Mouse (Mus musculus) neutrophil, adult 5-6 weeks (primary cell): ENCODE results near the gene Matk. TPM values are rescaled to one million over a fixed set of nuclear protein-coding genes. Genes with fewer than 3 reads are reported as not detected.
"Not testable (repeated sequence)": the region's sequence is repeated elsewhere in the genome, so short reads cannot be mapped to it uniquely, and the experiment has no call there.

Source experiments
- ATAC-seq: fragments of 151-379, 151-347 bp; 2 replicates; pipeline ENCODE4 v1.8.0; 2017; ENCODE audit warnings: mild to moderate bottlenecking, moderate TSS enrichment; ENCODE audit not compliant: insufficient number of reproducible peaks, poor library complexity, low FRiP score, severe bottlenecking; ENCODE audit errors: extremely low read depth
- total RNA-seq: library from RNA; stranded (forward); fragments of 200-1000 nt; gene quantifications from 2 replicates; pipeline ENCODE4 v1.2.3, GENCODE M21; 2017

The Matk gene
- 9.1 and 12.3 TPM in 2 replicates for total RNA-seq

- ATAC-seq: 0 out of 2 replicates have a peak, but pooled peaks have one; percentile 23
These were observed at the start of gene Matk for GRCm38 (mm10) chr10:81252424-81253419. Gene Matk (plus strand): TSS chr10:81252935.

DNA sequence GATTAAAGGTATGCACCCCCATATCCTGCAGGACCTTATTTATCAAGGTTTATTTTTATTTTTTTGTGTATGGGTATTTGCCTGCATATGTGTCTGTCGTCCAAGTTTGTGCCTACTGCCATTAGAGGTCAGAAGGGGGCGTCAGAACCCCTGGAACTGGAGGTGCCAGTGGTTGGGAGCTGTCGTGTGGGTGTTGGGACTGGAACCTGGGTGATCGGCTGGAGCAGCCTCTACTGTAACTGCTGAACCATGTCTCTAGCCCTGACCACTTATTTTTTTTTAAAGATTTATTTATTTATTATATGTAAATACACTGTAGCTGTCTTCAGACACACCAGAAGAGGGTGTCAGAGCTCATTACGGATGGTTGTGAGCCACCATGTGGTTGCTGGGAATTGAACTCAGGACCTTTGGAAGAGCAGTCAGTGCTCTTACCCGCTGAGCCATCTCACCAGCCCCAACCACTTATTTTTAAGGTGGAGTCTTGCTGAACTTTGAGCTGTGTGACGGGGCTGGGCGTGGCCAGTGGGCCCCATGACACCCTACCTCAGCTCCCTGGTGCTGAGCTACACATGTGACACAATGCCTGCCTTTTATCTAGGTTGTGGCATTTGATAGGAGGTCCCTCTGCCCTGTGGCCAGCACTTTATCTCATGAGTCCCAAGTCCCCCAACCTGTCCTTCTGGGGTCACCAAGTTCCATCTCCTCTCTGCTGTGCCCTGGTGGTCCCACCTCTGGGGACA is 49.6 kb upstream of the Matk start:
- ATAC-seq: no peak

DNA sequence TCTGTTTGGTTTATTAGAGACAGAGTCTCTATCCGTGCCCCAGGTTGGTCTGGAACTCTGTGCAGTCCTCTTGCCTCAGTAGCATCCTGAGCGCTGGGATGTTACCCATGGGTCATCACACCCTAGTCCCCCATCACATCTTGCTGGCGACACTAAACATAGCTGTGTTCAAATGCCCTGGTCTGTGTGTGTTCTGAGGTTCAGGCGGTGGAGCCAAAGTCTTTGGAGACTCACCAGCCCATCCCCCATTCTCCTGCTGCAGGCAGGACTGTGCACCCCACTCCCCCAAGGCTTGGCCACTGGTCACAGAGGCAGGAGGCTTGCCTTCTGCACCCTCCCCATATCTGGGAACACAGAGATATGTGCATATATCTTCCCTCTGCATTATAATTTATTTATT is 48.6 kb upstream of the Matk start:
- ATAC-seq: no peak

DNA sequence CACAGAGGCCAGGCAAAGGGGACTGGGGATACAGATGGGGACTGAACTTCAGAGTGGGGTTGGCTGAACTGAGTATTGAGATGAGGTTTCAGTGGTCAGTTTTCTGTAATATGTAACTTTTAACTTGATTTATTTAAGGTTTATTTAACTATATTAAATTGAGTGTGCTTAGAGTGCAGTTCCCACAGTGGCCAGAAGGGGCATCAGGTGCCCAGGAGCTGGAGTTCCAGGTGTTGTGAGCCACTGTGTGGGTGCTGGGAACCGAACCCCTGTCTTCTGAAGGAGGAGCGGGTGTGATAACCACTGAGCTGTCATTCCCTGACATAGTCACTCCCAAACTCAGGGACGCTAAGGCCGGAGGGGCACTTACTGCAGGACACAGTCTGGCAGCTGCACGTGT is 42.6 kb upstream of the Matk start:
- no peak for ATAC-seq

DNA sequence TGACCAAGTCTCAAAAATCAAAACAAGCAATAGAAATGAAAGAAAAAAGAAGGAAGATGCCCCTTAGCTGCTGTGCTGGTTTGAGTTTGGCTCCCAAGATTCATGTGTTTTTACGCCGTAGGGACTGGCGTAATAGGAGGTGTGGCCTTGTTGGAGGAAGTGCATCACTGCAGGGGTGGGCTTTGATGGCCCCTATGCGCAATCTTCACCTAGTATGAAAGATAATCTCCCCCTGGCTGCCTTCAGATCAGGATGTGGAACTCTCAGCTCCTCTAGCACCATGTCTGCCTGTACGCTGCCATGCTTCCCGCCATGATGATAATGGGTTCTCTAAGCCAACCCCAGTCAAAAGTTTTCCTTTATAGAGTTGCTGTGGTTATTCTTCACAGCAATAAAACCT is 36.5 kb upstream of the Matk start:
- no peak for ATAC-seq

GRCm38 (mm10) chr10:81216810-81217209 is 35.9 kb upstream of the Matk start:
- ATAC-seq: no peak

- not testable (repeated sequence) for ATAC-seq
These were observed 35.5 kb upstream of the Matk start for GRCm38 (mm10) chr10:81217267-81217666.

DNA sequence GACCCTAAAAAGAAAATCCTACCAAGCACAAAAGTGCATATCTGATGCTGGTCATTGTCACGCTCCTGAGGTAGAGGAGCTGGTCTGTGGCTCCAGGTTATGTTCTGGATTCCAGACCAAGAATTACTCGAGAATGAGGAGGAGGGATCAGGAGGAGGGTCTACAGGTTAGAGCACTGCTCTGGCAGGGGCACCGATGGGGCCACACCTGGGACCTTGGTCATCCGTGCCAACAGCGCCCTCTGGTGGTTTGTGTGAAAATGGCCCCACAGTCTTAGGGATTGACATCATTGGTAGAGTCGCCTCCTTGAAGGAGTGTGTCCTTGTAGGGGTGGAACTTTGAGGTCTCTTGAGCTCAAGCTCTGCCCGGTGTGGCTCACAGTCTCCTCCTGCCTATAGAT is 34.8 kb upstream of the Matk start:
- peak; percentile 68 for ATAC-seq

DNA sequence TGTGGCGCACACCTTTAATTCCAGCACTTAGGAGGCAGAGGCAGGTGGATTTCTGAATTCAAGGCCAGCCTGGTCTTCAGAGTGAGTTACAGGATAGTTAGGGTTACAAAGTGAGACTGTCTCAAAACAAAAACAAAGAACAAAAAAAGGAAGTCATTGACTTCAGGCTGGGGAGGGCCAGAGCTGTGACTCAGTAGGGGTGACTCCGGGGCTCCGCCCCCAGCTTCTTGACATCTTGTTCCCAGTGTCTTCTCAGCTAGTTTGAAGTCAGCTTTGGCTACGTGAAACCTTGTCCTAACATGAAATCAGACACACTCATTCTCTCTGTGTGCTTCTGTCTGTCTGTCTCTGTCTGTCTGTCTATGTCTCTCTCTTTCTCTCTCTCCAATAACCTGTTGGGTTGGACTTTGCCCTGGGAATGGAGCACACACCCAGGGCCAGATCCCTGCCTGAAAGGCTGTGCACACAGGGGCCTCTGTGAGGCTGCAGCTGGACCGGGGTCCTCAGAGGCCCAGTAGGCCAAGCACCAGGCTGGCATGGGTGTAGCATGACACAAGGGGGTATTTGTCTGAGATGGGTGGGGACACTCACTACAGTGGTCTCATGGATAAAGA is 31.2 kb upstream of the Matk start:
- peak; percentile 50; the same call in 1 of the 2 replicates for ATAC-seq

- ATAC-seq: not testable (repeated sequence)
These were observed 29.0 kb upstream of the Matk start for GRCm38 (mm10) chr10:81223731-81224130.

GRCm38 (mm10) chr10:81229735-81230437 is 22.8 kb upstream of the Matk start:
- ATAC-seq: no peak

DNA sequence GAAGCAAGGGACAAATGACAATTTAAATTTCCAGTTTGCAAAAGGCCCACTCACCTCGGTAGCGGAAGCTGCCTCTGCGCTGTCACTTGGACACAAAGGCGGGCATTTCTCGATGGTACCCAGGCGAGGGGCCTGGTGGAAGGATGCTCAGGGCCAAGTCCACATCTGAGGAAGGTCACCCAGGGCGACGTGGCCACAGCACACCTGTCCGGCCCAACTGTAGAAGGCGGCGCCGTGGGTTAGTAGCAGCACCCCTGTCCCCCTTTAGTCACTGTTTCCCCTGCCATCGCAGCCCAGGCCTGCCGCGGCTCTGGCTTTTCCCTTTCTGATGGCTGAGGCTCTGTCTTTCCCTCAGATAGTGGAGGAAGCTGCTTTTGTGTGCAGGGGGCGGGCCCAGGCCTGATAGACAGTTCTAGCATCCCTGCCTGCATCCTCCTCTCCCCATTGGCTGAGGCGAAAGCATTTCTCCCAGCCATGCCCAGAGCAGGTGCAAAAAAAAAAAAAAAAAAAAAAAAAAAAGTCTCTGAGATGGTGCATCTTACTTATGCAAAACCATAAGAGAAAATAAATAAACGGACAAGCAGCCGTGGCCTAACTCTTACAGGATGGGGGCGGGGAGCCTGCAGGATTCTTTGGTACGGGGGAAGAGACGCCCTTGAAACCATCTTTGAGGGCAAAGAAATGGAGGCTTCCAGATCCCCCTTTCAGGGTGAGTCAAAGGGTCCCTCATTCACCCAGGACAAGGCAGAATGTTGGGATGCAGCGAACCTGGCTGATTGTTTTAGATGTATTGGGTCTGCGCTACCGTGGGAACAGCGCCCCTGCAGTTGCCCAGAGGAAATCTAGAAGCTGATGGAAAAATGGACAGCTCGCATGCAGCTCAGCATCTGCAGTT is 22.1 kb upstream of the Matk start, which contains the start of gene Atcay:
Atcay (minus strand) TSS at position 396 of the 895 bp plus-strand sequence.
- no peak for ATAC-seq

DNA sequence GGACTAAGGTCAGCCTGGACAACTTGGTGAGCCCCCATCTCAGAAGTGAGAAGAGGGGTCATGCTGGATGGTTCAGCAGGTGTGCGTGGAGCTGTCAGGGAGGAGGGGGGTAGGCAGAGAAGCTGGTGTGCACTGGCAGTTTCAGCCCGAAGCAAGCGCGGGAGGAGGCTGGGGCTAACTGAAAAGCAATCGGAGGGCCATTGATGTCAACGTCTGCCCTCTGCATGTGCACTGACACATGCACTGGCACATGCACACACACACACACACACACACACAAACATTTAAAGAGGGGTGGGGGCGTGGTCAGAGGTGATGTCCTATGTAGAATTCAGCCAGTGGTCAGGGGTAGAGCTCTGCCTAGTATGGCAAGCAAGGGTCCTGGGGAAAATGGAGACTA is 21.3 kb upstream of the Matk start:
- no peak for ATAC-seq

GRCm38 (mm10) chr10:81232580-81233225 is 20.0 kb upstream of the Matk start, which contains the start of gene Zfr2:
Gene Zfr2 (plus strand): TSS chr10:81233155.
- ATAC-seq: peak; percentile 81

DNA sequence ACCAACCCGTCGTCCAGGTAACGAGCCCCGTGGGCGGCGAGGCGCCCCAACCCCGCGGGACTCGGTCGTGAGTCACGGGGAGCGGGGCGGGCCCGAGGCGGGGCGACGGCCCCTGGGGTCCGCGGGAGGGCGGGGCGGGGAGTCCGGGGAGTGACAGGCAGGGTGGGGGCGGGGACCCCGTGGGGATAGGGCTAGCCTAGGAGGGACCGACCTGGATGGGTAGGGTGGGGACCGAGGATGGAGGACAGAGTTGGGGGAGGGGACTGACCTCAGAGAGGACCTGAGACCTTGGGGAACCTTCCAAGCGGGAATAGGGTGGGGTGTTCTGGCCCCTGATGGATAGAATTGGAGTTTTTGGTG is 19.5 kb upstream of the Matk start:
- ATAC-seq: no peak

- no peak for ATAC-seq
These were observed 18.5 kb upstream of the Matk start for GRCm38 (mm10) chr10:81234206-81234605.

DNA sequence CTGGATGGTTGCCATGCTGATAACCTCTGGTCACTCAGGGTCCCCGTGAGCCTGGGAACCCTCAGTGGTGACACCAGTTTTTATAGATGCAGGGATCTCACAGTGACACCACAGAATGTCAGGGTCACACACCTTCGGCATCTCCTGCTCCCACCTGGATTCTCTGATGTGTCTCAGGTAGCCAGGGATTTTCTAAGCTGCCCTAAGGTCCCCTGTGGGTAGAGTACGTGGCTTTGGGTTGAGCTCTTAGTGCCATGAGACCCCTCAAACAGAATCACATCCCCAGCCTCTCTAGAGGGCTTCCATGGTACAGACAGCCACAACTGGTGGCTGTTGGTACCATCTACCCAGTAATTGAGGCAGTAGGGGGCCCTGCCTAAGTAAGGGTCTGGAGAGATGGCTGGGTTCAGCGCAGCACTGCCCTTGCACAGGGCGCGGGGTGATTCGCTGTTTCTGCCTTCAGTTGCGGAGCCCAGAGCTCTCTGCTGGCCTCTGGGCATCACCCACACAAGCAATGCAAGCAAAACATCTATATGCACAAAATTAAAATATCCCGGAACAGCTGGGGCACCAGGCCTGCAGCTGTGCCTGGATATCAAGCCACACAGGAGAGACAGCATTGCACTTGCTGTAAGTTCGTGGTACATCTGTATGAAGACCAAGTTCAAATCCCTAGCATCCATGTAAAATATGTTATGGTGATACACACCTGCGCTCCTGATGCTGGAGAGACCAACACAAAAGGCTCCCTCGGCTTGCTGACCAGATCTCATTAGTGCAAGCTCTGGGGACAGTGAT is 16.1 kb upstream of the Matk start:
- no peak for ATAC-seq
